Mouse (Mus musculus): ENCODE data around the gene Syngr3.

DNA sequence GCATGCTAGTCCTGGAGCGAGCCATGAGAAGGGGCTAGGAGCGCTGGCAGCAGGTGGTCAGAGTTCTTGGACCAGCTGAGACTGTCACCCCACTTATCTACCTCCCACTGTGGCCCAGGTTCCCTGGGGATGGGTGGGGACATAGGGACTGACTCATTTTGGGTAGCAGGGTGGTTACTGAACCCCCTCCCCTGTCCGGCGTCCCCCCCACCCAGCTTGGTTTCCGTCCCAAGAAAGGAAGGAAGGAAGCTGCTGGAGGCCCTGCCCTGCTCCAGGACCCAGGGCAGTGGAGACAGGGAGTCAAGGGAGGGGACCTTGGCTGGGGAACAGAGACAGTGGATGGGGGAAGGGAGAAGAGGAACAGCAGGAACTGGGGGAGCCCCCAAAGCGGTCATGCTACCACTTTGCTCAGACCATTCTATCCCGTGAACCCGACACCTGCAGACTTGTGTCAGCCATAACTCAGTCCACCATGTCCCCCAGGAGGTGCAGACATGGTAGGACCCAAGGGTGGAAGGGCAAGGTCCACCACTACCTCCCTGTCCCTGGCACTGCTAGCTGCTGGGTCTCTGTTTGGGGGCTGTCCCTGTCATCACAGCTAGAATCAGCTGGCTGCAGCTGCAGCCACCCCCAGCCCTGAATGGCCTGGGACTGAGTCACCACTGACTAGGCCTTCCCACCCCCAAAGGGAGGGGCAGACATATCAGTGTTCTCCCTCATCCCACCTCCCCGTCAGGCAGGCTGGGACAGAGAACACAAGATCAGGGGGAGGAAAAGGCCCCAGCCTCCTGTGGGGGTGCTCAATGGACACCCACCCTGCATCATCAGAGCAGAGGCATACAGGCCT lies 44.7 kb downstream of the Syngr3 start:
- TF ChIP-seq ZNF384 (IDR thresholded peaks at IDR 0.05; ENCODE audit: low read depth, low read length) (no peak), CHD2 (IDR thresholded peaks at IDR 0.05; ENCODE audit: low read depth, low read length) (no peak), HCFC1 (IDR thresholded peaks at IDR 0.05; ENCODE audit: borderline replicate concordance, insufficient read depth, low read length) (no peak)
